Mouse (Mus musculus): ENCODE measurements around the gene Ankrd9. TPM values are rescaled to one million over a fixed set of nuclear protein-coding genes. Genes with fewer than 3 reads are reported as not detected.

The Ankrd9 gene
- polyA plus RNA-seq, 1 experiment from 2014 or later, result 54.7 TPM

GRCm38 (mm10) chr12:110983083-110983482 lies 4.2 kb upstream of the Ankrd9 start:
- Histone ChIP-seq H3K9ac (ENCODE audit: low read depth, low read length) (no peak overlapping the region), H3K36me3 (ENCODE audit: control insufficient read depth, insufficient read depth) (no peaks in the 10 kb centered on the region), H3K27me3 (ENCODE audit: control insufficient read depth, insufficient read depth, low read depth, low read length) (no peaks in the 10 kb centered on the region), H3K9me3 (replicated peaks; ENCODE audit: control insufficient read depth, low read length) (no peaks in the 10 kb centered on the region), H3K4me1 (ENCODE audit: control insufficient read depth, low read depth, low read length) (peaks cover 11% of the 10 kb centered on the region), H3K4me2 (ENCODE audit: low read depth, low read length) (no peak overlapping the region), H3K27ac (ENCODE audit: low read length) (no peak overlapping the region), H3K4me3 (ENCODE audit: low read depth, low read length) (no peak overlapping the region)
- 77% methylated on average over 8 of the region's 8 CpGs for WGBS (ENCODE audit: insufficient replicate concordance)
- ATAC-seq (ENCODE audit: low read depth), result no peak

DNA sequence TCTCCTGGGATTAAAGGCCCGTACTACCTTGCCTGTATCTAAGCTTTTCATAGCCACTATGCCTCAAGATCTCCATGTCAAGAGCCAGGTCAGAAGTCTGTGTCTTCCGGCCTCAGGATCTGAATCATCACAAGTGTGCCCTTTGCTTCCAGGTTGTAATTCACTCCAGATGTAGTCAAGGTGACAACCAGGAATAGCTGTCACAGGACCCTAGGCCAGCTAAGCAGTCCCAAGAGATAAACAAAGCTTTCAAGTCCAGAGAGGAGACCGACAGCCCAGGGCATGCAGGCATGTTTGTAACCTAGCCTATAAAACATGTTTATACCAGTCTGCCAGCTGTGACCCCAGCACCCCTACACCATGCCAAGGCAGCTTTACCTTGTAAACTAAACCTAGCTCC lies 2.9 kb upstream of the Ankrd9 start:
- Histone ChIP-seq H3K27me3 (ENCODE audit: control insufficient read depth, insufficient read depth, low read depth, low read length) (no peaks in the 10 kb centered on the region), H3K27ac (ENCODE audit: low read length) (no peak overlapping the region), H3K36me3 (ENCODE audit: control insufficient read depth, insufficient read depth) (peaks cover 10% of the 10 kb centered on the region), H3K9me3 (replicated peaks; ENCODE audit: control insufficient read depth, low read length) (no peaks in the 10 kb centered on the region), H3K4me3 (ENCODE audit: low read depth, low read length) (no peak overlapping the region), H3K9ac (ENCODE audit: low read depth, low read length) (no peak overlapping the region), H3K4me1 (ENCODE audit: control insufficient read depth, low read depth, low read length) (peaks cover 24% of the 10 kb centered on the region), H3K4me2 (ENCODE audit: low read depth, low read length) (no peak overlapping the region)
- 83% methylated on average over 3 of the region's 3 CpGs for WGBS (ENCODE audit: insufficient replicate concordance)
- ATAC-seq (ENCODE audit: low read depth), result no peak

- H3K27me3 ChIP-seq (ENCODE audit: control insufficient read depth, insufficient read depth, low read depth, low read length), result no peaks in the 10 kb centered on the region
- ATAC-seq (ENCODE audit: low read depth), result no peak
- peaks cover 25% of the 10 kb centered on the region for H3K36me3 ChIP-seq (ENCODE audit: control insufficient read depth, insufficient read depth)
- H3K4me2 ChIP-seq (ENCODE audit: low read depth, low read length), result peak overlapping the region; percentile 84
- peak overlapping the region; percentile 98 for H3K9ac ChIP-seq (ENCODE audit: low read depth, low read length)
- peak overlapping the region; percentile 90 for H3K4me3 ChIP-seq (ENCODE audit: low read depth, low read length)
- 55% methylated on average over 3 of the region's 3 CpGs for WGBS (ENCODE audit: insufficient replicate concordance)
- H3K9me3 ChIP-seq (replicated peaks; ENCODE audit: control insufficient read depth, low read length), result no peaks in the 10 kb centered on the region
- H3K4me1 ChIP-seq (ENCODE audit: control insufficient read depth, low read depth, low read length), result peaks cover 43% of the 10 kb centered on the region
- peak overlapping the region; percentile 82 for H3K27ac ChIP-seq (ENCODE audit: low read length)
These were observed 968 bp upstream of the Ankrd9 start for GRCm38 (mm10) chr12:110979808-110980207.

- Histone ChIP-seq H3K36me3 (ENCODE audit: control insufficient read depth, insufficient read depth) (peaks cover 34% of the 10 kb centered on the region), H3K4me3 (ENCODE audit: low read depth, low read length) (peak overlapping the region; percentile 90), H3K9me3 (replicated peaks; ENCODE audit: control insufficient read depth, low read length) (no peaks in the 10 kb centered on the region), H3K27ac (ENCODE audit: low read length) (peak overlapping the region; percentile 97), H3K4me2 (ENCODE audit: low read depth, low read length) (peak overlapping the region; percentile 84), H3K27me3 (ENCODE audit: control insufficient read depth, insufficient read depth, low read depth, low read length) (no peaks in the 10 kb centered on the region), H3K4me1 (ENCODE audit: control insufficient read depth, low read depth, low read length) (peaks cover 60% of the 10 kb centered on the region), H3K9ac (ENCODE audit: low read depth, low read length) (peak overlapping the region; percentile 98)
- WGBS (ENCODE audit: insufficient replicate concordance), result 37% methylated on average over 14 of the region's 14 CpGs
- no peak for ATAC-seq (ENCODE audit: low read depth)
These were observed 789 bp downstream of the Ankrd9 start for GRCm38 (mm10) chr12:110977896-110978606.

DNA sequence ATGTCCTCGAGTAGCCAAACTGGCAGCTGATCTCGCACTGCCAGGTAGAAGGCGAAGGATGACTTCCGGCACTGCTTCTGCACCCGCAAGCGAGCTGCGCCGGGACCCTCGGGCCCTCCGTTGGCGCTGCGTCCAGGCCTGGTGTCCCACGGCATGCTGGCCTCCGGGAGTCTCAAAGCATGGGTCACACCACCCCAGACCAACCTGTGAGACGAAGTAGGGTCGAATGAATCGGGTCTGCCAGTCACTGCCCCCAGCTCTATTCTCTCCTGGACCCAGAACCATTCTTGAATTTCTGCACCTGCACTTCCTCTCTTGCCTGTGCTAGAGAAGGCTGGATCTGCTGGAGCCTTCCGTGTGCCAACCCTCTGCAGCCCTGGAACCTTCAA lies 1.5 kb downstream of the Ankrd9 start:
- no peak for ATAC-seq (ENCODE audit: low read depth)
- Histone ChIP-seq H3K9ac (ENCODE audit: low read depth, low read length) (peak overlapping the region; percentile 98), H3K36me3 (ENCODE audit: control insufficient read depth, insufficient read depth) (peaks cover 40% of the 10 kb centered on the region), H3K4me2 (ENCODE audit: low read depth, low read length) (peak overlapping the region; percentile 84), H3K4me1 (ENCODE audit: control insufficient read depth, low read depth, low read length) (peaks cover 67% of the 10 kb centered on the region), H3K27me3 (ENCODE audit: control insufficient read depth, insufficient read depth, low read depth, low read length) (no peaks in the 10 kb centered on the region), H3K9me3 (replicated peaks; ENCODE audit: control insufficient read depth, low read length) (no peaks in the 10 kb centered on the region), H3K4me3 (ENCODE audit: low read depth, low read length) (peak overlapping the region; percentile 90), H3K27ac (ENCODE audit: low read length) (peak overlapping the region; percentile 97)
- 95% methylated on average over 18 of the region's 18 CpGs for WGBS (ENCODE audit: insufficient replicate concordance)

- Histone ChIP-seq H3K27me3 (ENCODE audit: control insufficient read depth, insufficient read depth, low read depth, low read length) (no peaks in the 10 kb centered on the region), H3K36me3 (ENCODE audit: control insufficient read depth, insufficient read depth) (peaks cover 40% of the 10 kb centered on the region), H3K9me3 (replicated peaks; ENCODE audit: control insufficient read depth, low read length) (no peaks in the 10 kb centered on the region), H3K9ac (ENCODE audit: low read depth, low read length) (peak overlapping the region; percentile 45), H3K4me1 (ENCODE audit: control insufficient read depth, low read depth, low read length) (peaks cover 72% of the 10 kb centered on the region), H3K4me2 (ENCODE audit: low read depth, low read length) (peak overlapping the region; percentile 84), H3K4me3 (ENCODE audit: low read depth, low read length) (peak overlapping the region; percentile 90), H3K27ac (ENCODE audit: low read length) (peak overlapping the region; percentile 100)
- 89% methylated on average over 58 of the region's 60 CpGs for WGBS (ENCODE audit: insufficient replicate concordance)
- no peak for ATAC-seq (ENCODE audit: low read depth)
These were observed 2.1 kb downstream of the Ankrd9 start for GRCm38 (mm10) chr12:110976589-110977344.

DNA sequence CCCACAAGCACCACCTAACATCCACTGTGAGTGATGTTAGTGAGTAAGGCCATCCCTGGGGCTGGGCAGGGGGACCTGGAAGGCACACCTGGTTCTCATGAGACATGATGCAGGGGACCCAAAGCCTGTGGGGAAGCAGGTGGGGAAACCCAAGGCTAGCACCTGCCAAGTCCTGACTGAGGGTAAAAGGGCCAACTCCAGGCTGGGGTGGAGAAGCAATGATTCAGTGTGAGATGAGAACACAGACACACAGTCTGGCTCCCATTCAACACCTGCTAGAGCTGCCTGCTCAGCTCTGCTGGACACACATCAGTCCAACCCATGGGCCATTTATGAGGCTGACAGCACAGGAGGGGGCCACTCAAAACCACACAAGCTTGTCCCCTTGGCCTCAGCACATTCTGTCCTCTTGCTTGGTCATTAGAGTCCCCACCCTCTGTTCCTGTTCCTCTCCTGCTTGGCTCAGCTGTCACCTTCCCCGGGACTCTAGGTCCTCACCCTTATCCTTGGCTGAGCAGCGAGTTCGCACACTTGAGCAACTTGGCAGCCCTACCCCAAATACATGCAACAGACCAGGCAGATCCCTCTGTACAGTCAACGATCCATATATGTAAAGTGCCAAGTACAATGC lies 2.9 kb downstream of the Ankrd9 start:
- Histone ChIP-seq H3K4me3 (ENCODE audit: low read depth, low read length) (peak overlapping the region; percentile 90), H3K9me3 (replicated peaks; ENCODE audit: control insufficient read depth, low read length) (no peaks in the 10 kb centered on the region), H3K27me3 (ENCODE audit: control insufficient read depth, insufficient read depth, low read depth, low read length) (no peaks in the 10 kb centered on the region), H3K36me3 (ENCODE audit: control insufficient read depth, insufficient read depth) (peaks cover 43% of the 10 kb centered on the region), H3K9ac (ENCODE audit: low read depth, low read length) (peak overlapping the region; percentile 45), H3K4me1 (ENCODE audit: control insufficient read depth, low read depth, low read length) (peaks cover 80% of the 10 kb centered on the region), H3K4me2 (ENCODE audit: low read depth, low read length) (peak overlapping the region; percentile 84), H3K27ac (ENCODE audit: low read length) (peak overlapping the region; percentile 100)
- no peak for ATAC-seq (ENCODE audit: low read depth)
- WGBS (ENCODE audit: insufficient replicate concordance), result 79% methylated on average over 4 of the region's 4 CpGs

- Histone ChIP-seq H3K27ac (ENCODE audit: low read length) (peak overlapping the region; percentile 100), H3K9me3 (replicated peaks; ENCODE audit: control insufficient read depth, low read length) (no peaks in the 10 kb centered on the region), H3K4me1 (ENCODE audit: control insufficient read depth, low read depth, low read length) (peaks cover 81% of the 10 kb centered on the region), H3K4me2 (ENCODE audit: low read depth, low read length) (peak overlapping the region; percentile 84), H3K4me3 (ENCODE audit: low read depth, low read length) (peak overlapping the region; percentile 90), H3K27me3 (ENCODE audit: control insufficient read depth, insufficient read depth, low read depth, low read length) (no peaks in the 10 kb centered on the region), H3K9ac (ENCODE audit: low read depth, low read length) (peak overlapping the region; percentile 45), H3K36me3 (ENCODE audit: control insufficient read depth, insufficient read depth) (peaks cover 45% of the 10 kb centered on the region)
- 83% methylated on average over 5 of the region's 5 CpGs for WGBS (ENCODE audit: insufficient replicate concordance)
- no peak for ATAC-seq (ENCODE audit: low read depth)
These were observed 3.5 kb downstream of the Ankrd9 start for GRCm38 (mm10) chr12:110975385-110975784.
